Mouse (Mus musculus) embryonic fibroblast, embryonic 13.5 days (primary cell): ENCODE measurements around the gene Slc24a3.

ENCODE experiments used
- CTCF ChIP-seq: IDR thresholded peaks from 2 replicates; pipeline ENCODE4 v1.5.1; 2011; ENCODE audit warnings: mild to moderate bottlenecking, control low read depth, low read length, moderate library complexity, borderline replicate concordance; ENCODE audit not compliant: insufficient read depth
- POLR2A ChIP-seq: IDR thresholded peaks from 2 replicates; pipeline ENCODE4 v1.6.1; 2011; ENCODE audit warnings: low read depth, mild to moderate bottlenecking, control low read depth, low read length, moderate library complexity

DNA sequence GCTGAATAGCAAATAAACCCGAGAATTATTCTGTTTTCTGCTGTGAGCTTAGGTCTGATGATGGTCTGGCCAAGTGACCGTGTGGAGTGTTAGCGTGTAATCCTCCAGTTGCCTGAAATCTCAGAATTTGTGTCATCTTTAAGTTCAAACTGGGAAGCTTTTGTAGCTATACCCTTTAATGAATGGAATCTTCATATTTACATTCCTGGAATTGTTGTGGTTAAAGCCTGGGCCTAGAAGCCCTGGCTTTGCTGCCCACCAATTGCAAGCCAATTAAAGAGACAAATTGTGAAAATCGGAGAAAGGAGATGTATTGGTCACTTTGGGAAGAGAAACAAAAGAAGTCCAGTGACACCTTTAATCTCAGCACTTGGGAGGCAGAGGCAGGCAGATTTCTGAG lies 514.1 kb downstream of the Slc24a3 start:
- TF ChIP-seq CTCF (no peak), POLR2A (no peak)
